Mouse (Mus musculus): Measurements from ENCODE around the gene Tmem26.

DNA sequence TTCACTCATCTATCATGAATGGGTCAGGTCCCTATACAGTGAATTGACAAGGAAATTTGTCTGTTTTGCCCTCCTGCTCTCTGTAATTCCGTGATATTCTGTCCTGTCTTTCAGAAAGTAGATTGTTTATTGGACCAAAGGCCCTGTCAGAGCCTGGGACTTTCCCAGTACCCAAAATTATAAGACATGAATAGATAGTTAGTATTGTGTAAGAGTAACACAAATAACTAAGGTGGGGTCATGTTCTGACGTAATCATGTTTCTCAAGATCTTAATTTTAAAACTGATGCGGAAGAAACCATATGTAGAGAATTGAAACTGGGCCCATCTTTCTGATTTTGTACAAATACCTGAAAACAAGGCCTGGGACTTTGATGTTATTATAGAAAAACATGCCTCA is 8.1 kb upstream of the Tmem26 start:
- TF ChIP-seq POLR2A (IDR thresholded peaks at IDR 0.05; ENCODE audit: borderline replicate concordance, extremely low read depth, insufficient read depth, insufficient read length, poor library complexity, severe bottlenecking) = no peak
- no peak for TF ChIP-seq CTCF (IDR thresholded peaks at IDR 0.05; ENCODE audit: borderline replicate concordance, extremely low read depth, insufficient read depth, insufficient read length)

All from brain, embryonic 14.5 days (tissue).